Mouse (Mus musculus): ENCODE measurements around the gene Pygo2. TPM values are rescaled to one million over a fixed set of nuclear protein-coding genes. Genes with fewer than 3 reads are reported as not detected.
A peak's percentile ranks its signal among the peaks of the same experiment; 100 is the strongest.

The Pygo2 gene
- polyA plus RNA-seq, 1 experiment from 2014 or later, result 35.2 TPM

- peaks cover 20% of the 10 kb centered on the region for H3K4me1 ChIP-seq (ENCODE audit: control insufficient read depth, insufficient read depth, low read length)
- DNase-seq (ENCODE audit: low spot score), result peak; percentile 91
- peaks cover 23% of the 10 kb centered on the region for H3K36me3 ChIP-seq (ENCODE audit: control insufficient read depth, insufficient read depth, low read length)
- no peaks in the 10 kb centered on the region for H3K27me3 ChIP-seq (replicated peaks; ENCODE audit: control insufficient read depth, insufficient read depth, low read length)
- WGBS, result 0% methylated on average over 20 of the region's 20 CpGs
- peak overlapping the region; percentile 48 for H3K4me3 ChIP-seq (ENCODE audit: low read depth, low read length)
- peak overlapping the region; percentile 81 for H3K4me2 ChIP-seq (ENCODE audit: low read length)
- H3K9me3 ChIP-seq (replicated peaks; ENCODE audit: control insufficient read depth, low read length), result no peaks in the 10 kb centered on the region
- ATAC-seq, result peak; percentile 66
- peak overlapping the region; percentile 46 for H3K27ac ChIP-seq (ENCODE audit: low read depth, low read length)
- peak overlapping the region; percentile 64 for H3K9ac ChIP-seq (ENCODE audit: low read length)
Observed at GRCm38 (mm10) chr3:89417840-89418169, 12.2 kb upstream of the Pygo2 start.

GRCm38 (mm10) chr3:89418170-89418860 lies 11.7 kb upstream of the Pygo2 start, which contains the start of the genes Cks1b and Shc1:
Gene Cks1b (minus strand): TSS chr3:89418383.
Gene Shc1 (plus strand): TSS chr3:89418443.
- Histone ChIP-seq H3K27ac (ENCODE audit: low read depth, low read length) (peak within 1 kb of the TSS; percentile 67), H3K9ac (ENCODE audit: low read length) (peak within 1 kb of the TSS; percentile 66), H3K9me3 (replicated peaks; ENCODE audit: control insufficient read depth, low read length) (no peaks in the 10 kb centered on the region), H3K4me3 (ENCODE audit: low read depth, low read length) (peak within 1 kb of the TSS; percentile 48), H3K27me3 (replicated peaks; ENCODE audit: control insufficient read depth, insufficient read depth, low read length) (no peaks in the 10 kb centered on the region), H3K4me2 (ENCODE audit: low read length) (peak within 1 kb of the TSS; percentile 81), H3K4me1 (ENCODE audit: control insufficient read depth, insufficient read depth, low read length) (peaks cover 20% of the 10 kb centered on the region), H3K36me3 (ENCODE audit: control insufficient read depth, insufficient read depth, low read length) (peaks cover 23% of the 10 kb centered on the region)
- WGBS, result under 1% methylated on average over 39 of the region's 39 CpGs
- DNase-seq (ENCODE audit: low spot score) (peak; percentile 100), ATAC-seq (peak; percentile 95)

- WGBS, result under 1% methylated on average over 16 of the region's 16 CpGs
Observed at GRCm38 (mm10) chr3:89418861-89419250, 11.2 kb upstream of the Pygo2 start.

GRCm38 (mm10) chr3:89419571-89419970 lies 10.4 kb upstream of the Pygo2 start:
- 4% methylated on average over 9 of the region's 9 CpGs for WGBS

More at GRCm38 (mm10) chr3:89418861-89419250, 11.2 kb upstream of the Pygo2 start:
- Histone ChIP-seq H3K4me1 (ENCODE audit: control insufficient read depth, insufficient read depth, low read length) (peaks cover 20% of the 10 kb centered on the region), H3K27me3 (replicated peaks; ENCODE audit: control insufficient read depth, insufficient read depth, low read length) (no peaks in the 10 kb centered on the region), H3K9me3 (replicated peaks; ENCODE audit: control insufficient read depth, low read length) (no peaks in the 10 kb centered on the region), H3K36me3 (ENCODE audit: control insufficient read depth, insufficient read depth, low read length) (peaks cover 21% of the 10 kb centered on the region), H3K4me2 (ENCODE audit: low read length) (peak overlapping the region; percentile 81), H3K4me3 (ENCODE audit: low read depth, low read length) (peak overlapping the region; percentile 48), H3K27ac (ENCODE audit: low read depth, low read length) (peak overlapping the region; percentile 67), H3K9ac (ENCODE audit: low read length) (peak overlapping the region; percentile 66)
- ATAC-seq (peak; percentile 13), DNase-seq (ENCODE audit: low spot score) (no peak)

GRCm38 (mm10) chr3:89419981-89420380 lies 10.0 kb upstream of the Pygo2 start:
- DNase-seq (ENCODE audit: low spot score) (no peak), ATAC-seq (no peak)
- H3K27me3 ChIP-seq (replicated peaks; ENCODE audit: control insufficient read depth, insufficient read depth, low read length), result no peaks in the 10 kb centered on the region
- H3K4me2 ChIP-seq (ENCODE audit: low read length), result peak overlapping the region; percentile 81
- peak overlapping the region; percentile 66; the same call in 1 of the 2 replicates for H3K9ac ChIP-seq (ENCODE audit: low read length)
- H3K9me3 ChIP-seq (replicated peaks; ENCODE audit: control insufficient read depth, low read length), result no peaks in the 10 kb centered on the region
- H3K36me3 ChIP-seq (ENCODE audit: control insufficient read depth, insufficient read depth, low read length), result peaks cover 12% of the 10 kb centered on the region
- H3K4me1 ChIP-seq (ENCODE audit: control insufficient read depth, insufficient read depth, low read length), result peaks cover 20% of the 10 kb centered on the region
- 0 out of 2 replicates have a peak overlapping the region, but pooled peaks have one; percentile 33 for H3K27ac ChIP-seq (ENCODE audit: low read depth, low read length)
- WGBS, result 39% methylated on average over 3 of the region's 3 CpGs
- peak overlapping the region; percentile 48 for H3K4me3 ChIP-seq (ENCODE audit: low read depth, low read length)

More at GRCm38 (mm10) chr3:89419571-89419970, 10.4 kb upstream of the Pygo2 start:
- no peaks in the 10 kb centered on the region for H3K9me3 ChIP-seq (replicated peaks; ENCODE audit: control insufficient read depth, low read length)
- H3K4me1 ChIP-seq (ENCODE audit: control insufficient read depth, insufficient read depth, low read length), result peaks cover 20% of the 10 kb centered on the region
- DNase-seq (ENCODE audit: low spot score) (peak; percentile 39), ATAC-seq (no peak)
- peak overlapping the region; percentile 48 for H3K4me3 ChIP-seq (ENCODE audit: low read depth, low read length)
- peak overlapping the region; percentile 66 for H3K9ac ChIP-seq (ENCODE audit: low read length)
- H3K4me2 ChIP-seq (ENCODE audit: low read length), result peak overlapping the region; percentile 81
- H3K36me3 ChIP-seq (ENCODE audit: control insufficient read depth, insufficient read depth, low read length), result peaks cover 15% of the 10 kb centered on the region
- H3K27ac ChIP-seq (ENCODE audit: low read depth, low read length), result 0 out of 2 replicates have a peak overlapping the region, but pooled peaks have one; percentile 33
- no peaks in the 10 kb centered on the region for H3K27me3 ChIP-seq (replicated peaks; ENCODE audit: control insufficient read depth, insufficient read depth, low read length)

- H3K4me1 ChIP-seq (ENCODE audit: control insufficient read depth, insufficient read depth, low read length), result peaks cover 20% of the 10 kb centered on the region
- ATAC-seq, result no peak
- H3K4me3 ChIP-seq (ENCODE audit: low read depth, low read length), result no peak overlapping the region
- DNase-seq (ENCODE audit: low spot score), result no peak
- H3K27me3 ChIP-seq (replicated peaks; ENCODE audit: control insufficient read depth, insufficient read depth, low read length), result no peaks in the 10 kb centered on the region
- H3K36me3 ChIP-seq (ENCODE audit: control insufficient read depth, insufficient read depth, low read length), result peaks cover 13% of the 10 kb centered on the region; the same call in 1 of the 2 replicates
- H3K9me3 ChIP-seq (replicated peaks; ENCODE audit: control insufficient read depth, low read length), result no peaks in the 10 kb centered on the region
- H3K27ac ChIP-seq (ENCODE audit: low read depth, low read length), result no peak overlapping the region
- H3K9ac ChIP-seq (ENCODE audit: low read length), result no peak overlapping the region
- WGBS, result 86% methylated on average over 2 of the region's 2 CpGs
- no peak overlapping the region for H3K4me2 ChIP-seq (ENCODE audit: low read length)
Observed at GRCm38 (mm10) chr3:89420421-89420820, 9.6 kb upstream of the Pygo2 start.

- Histone ChIP-seq H3K27ac (ENCODE audit: low read depth, low read length) (no peak overlapping the region), H3K4me1 (ENCODE audit: control insufficient read depth, insufficient read depth, low read length) (peaks cover 20% of the 10 kb centered on the region), H3K4me3 (ENCODE audit: low read depth, low read length) (peak overlapping the region; percentile 25), H3K9ac (ENCODE audit: low read length) (peak overlapping the region; percentile 66; the same call in 1 of the 2 replicates), H3K27me3 (replicated peaks; ENCODE audit: control insufficient read depth, insufficient read depth, low read length) (no peaks in the 10 kb centered on the region), H3K36me3 (ENCODE audit: control insufficient read depth, insufficient read depth, low read length) (peaks cover 9% of the 10 kb centered on the region; the same call in 1 of the 2 replicates), H3K9me3 (replicated peaks; ENCODE audit: control insufficient read depth, low read length) (no peaks in the 10 kb centered on the region), H3K4me2 (ENCODE audit: low read length) (peak overlapping the region; percentile 42)
- WGBS, result 4% methylated on average over 11 of the region's 11 CpGs
- no peak; the same call in 1 of the 2 replicates for ATAC-seq
- peak; percentile 58 for DNase-seq (ENCODE audit: low spot score)
Observed at GRCm38 (mm10) chr3:89421002-89421774, 8.8 kb upstream of the Pygo2 start.

GRCm38 (mm10) chr3:89421810-89422473 lies 8.1 kb upstream of the Pygo2 start:
- ATAC-seq, result no peak
- Histone ChIP-seq H3K27me3 (replicated peaks; ENCODE audit: control insufficient read depth, insufficient read depth, low read length) (no peaks in the 10 kb centered on the region), H3K9me3 (replicated peaks; ENCODE audit: control insufficient read depth, low read length) (no peaks in the 10 kb centered on the region), H3K36me3 (ENCODE audit: control insufficient read depth, insufficient read depth, low read length) (0 out of 2 replicates have a peak, but pooled peaks cover 7% of the 10 kb centered on the region), H3K4me2 (ENCODE audit: low read length) (peak overlapping the region; percentile 42), H3K27ac (ENCODE audit: low read depth, low read length) (no peak overlapping the region), H3K4me1 (ENCODE audit: control insufficient read depth, insufficient read depth, low read length) (peaks cover 17% of the 10 kb centered on the region), H3K4me3 (ENCODE audit: low read depth, low read length) (peak overlapping the region; percentile 25), H3K9ac (ENCODE audit: low read length) (peak overlapping the region; percentile 66)
- no peak for DNase-seq (ENCODE audit: low spot score)
- WGBS, result 5% methylated on average over 22 of the region's 22 CpGs
